ENCODE assay signal across 26 mouse cellular contexts in the genomic region with DNA sequence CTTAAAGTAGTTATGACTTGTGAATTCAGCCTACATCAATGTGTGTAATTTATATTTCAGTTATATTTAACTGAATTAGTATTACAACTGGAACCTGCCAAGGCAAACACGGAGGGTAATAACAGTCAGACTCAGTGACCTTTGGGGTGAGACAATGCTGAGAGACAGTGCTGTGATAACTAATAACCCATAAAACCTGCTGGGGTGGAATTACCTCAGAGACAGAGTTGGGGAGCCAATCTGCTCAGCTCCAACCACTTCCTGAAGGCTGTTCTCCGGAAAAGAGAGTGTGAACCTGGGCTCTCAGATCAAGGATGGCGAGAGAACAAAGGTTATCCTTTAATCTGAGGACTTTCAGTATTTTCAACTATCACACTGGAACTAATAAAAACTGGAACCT. TPM values are rescaled to one million over a fixed set of nuclear protein-coding genes. Genes with fewer than 3 reads are reported as not detected.
"Had no signal": no experiment of that assay in that cellular context is flagged by ENCODE, and none has a peak within 500 bp of the region (broad histone marks: within the 10 kb centered on the region; RNA-seq: fewer than 3 reads in every experiment).

No protein-coding gene starts in this region.

- H3K36me3 ChIP-seq: hindbrain, embryonic 10.5 days; hindbrain, embryonic 12.5 days; limb, embryonic 13.5 days; limb, embryonic 15.5 days; liver, embryonic 12.5 days had no signal

- DNase-seq: gastrocnemius, adult 2 months; gastrocnemius, postnatal 10 days; gastrocnemius, postnatal 25 days; heart, adult 2 months; heart, postnatal 10 days; heart, postnatal 4 days; kidney, adult 18-20 months; kidney, adult 8-10 months; kidney, postnatal 10 days; kidney, postnatal 25 days; kidney, postnatal 4 days; layer of hippocampus, adult 9-11 months; layer of hippocampus, postnatal 36 days; left cerebral cortex, postnatal 4 days had no signal

- H3K4me3 ChIP-seq: gastrocnemius, adult 2 months; heart, adult 2 months; hindbrain, embryonic 10.5 days; hindbrain, embryonic 12.5 days; limb, embryonic 13.5 days; limb, embryonic 15.5 days; liver, embryonic 12.5 days had no signal

- H3K27ac ChIP-seq: gastrocnemius, adult 2 months; heart, adult 2 months; hindbrain, embryonic 10.5 days; hindbrain, embryonic 12.5 days; hindbrain, embryonic 14.5 days; limb, embryonic 13.5 days; limb, embryonic 15.5 days; liver, embryonic 12.5 days; liver, embryonic 14.5 days had no signal

- H3K4me2 ChIP-seq: heart, embryonic 11.5 days; hindbrain, embryonic 12.5 days; hindbrain, embryonic 14.5 days; limb, embryonic 13.5 days; limb, embryonic 15.5 days; liver, embryonic 12.5 days had no signal

- H3K9ac ChIP-seq: hindbrain, embryonic 12.5 days; hindbrain, embryonic 14.5 days; limb, embryonic 13.5 days; limb, embryonic 15.5 days; liver, embryonic 12.5 days; liver, embryonic 14.5 days had no signal

- H3K4me1 ChIP-seq: hindbrain, embryonic 10.5 days; hindbrain, embryonic 12.5 days; limb, embryonic 13.5 days; limb, embryonic 15.5 days had no signal

- ATAC-seq: hindbrain, embryonic 16.5 days; inflammation-experienced regulatory T-cells, adult 6 months; liver, embryonic 12.5 days had no signal

- H3K9me3 ChIP-seq: hindbrain, embryonic 10.5 days; hindbrain, embryonic 12.5 days; limb, embryonic 13.5 days; limb, embryonic 15.5 days; liver, embryonic 12.5 days had no signal

- H3K27me3 ChIP-seq: hindbrain, embryonic 12.5 days; limb, embryonic 13.5 days; limb, embryonic 15.5 days; liver, embryonic 12.5 days had no signal

RNA-seq across cellular contexts. Expression of gene Slc30a10, which starts 54.4 kb away (rescaled TPM):
- total RNA-seq: gastrocnemius, adult 2 months; gastrocnemius, postnatal 25 days; granulocyte monocyte progenitor cell, adult 5-6 weeks; heart, adult 2 months; heart, postnatal 10 days; heart, postnatal 25 days; heart, postnatal 4 days had no signal
- polyA plus RNA-seq: heart, adult 2 months; inflammation-experienced regulatory T-cells, adult 6 months had no signal
